Mouse (Mus musculus) embryonic facial prominence, embryonic 15.5 days (tissue): ENCODE data around the gene Ube2z. TPM values are rescaled to one million over a fixed set of nuclear protein-coding genes. Genes with fewer than 3 reads are reported as not detected.
A peak's percentile ranks its signal among the peaks of the same experiment; 100 is the strongest.

Experiments used
- ATAC-seq: fragments of 200-750 bp; cut with Nextera tagmentation; 2 replicates; pipeline ENCODE4 v1.8.0; 2017; ENCODE audit warnings: low read depth, moderate TSS enrichment; ENCODE audit not compliant: insufficient number of reproducible peaks, low FRiP score, low TSS enrichment
- H3K27ac ChIP-seq: fragments of 300-500 bp; sonication (generic); replicated peaks from 2 replicates; pipeline ENCODE4 v1.5.1; 2015; ENCODE audit warnings: mild to moderate bottlenecking, inconsistent platforms
- H3K27me3 ChIP-seq: fragments of 300-500 bp; sonication (generic); 2 replicates; pipeline ENCODE4 v1.6.1; 2015; ENCODE audit warnings: inconsistent platforms
- H3K36me3 ChIP-seq: fragments of 300-500 bp; sonication (generic); 2 replicates; pipeline ENCODE4 v1.6.1; 2015; ENCODE audit warnings: mild to moderate bottlenecking, inconsistent platforms
- H3K4me1 ChIP-seq: fragments of 300-500 bp; sonication (generic); 2 replicates; pipeline ENCODE4 v1.6.1; 2015; ENCODE audit warnings: inconsistent platforms
- H3K4me2 ChIP-seq: fragments of 300-500 bp; sonication (generic); replicated peaks from 2 replicates; pipeline ENCODE4 v1.6.1; 2015; ENCODE audit warnings: mild to moderate bottlenecking, inconsistent platforms
- H3K4me3 ChIP-seq: fragments of 300-500 bp; sonication (generic); replicated peaks from 2 replicates; pipeline ENCODE4 v1.5.1; 2015; ENCODE audit warnings: mild to moderate bottlenecking, inconsistent platforms
- H3K9ac ChIP-seq: fragments of 300-500 bp; sonication (generic); 2 replicates; pipeline ENCODE4 v1.6.1; 2015; ENCODE audit warnings: inconsistent platforms
- H3K9me3 ChIP-seq: fragments of 300-500 bp; sonication (generic); replicated peaks from 2 replicates; pipeline ENCODE4 v1.6.1; 2016; ENCODE audit warnings: inconsistent platforms
- WGBS: fragments of 180-500 bp; shearing (Covaris S2); methylation state at CpG from one replicate; pipeline ENCODE4 v1.1.7; 2015; 5-methylcytosine and 5-hydroxymethylcytosine counted together
- polyA plus RNA-seq: library from polyadenylated mRNA; unstranded; fragments of >200 nt; fragmentation: Nextera tagmentation; extraction: Ambion mirVana; gene quantifications from 2 replicates; pipeline ENCODE4 v1.2.1, GENCODE M21; 2015

Ube2z gene
- polyA plus RNA-seq, 1 experiment from 2014 or later: 47.1 TPM

- H3K36me3 ChIP-seq: peaks cover 83% of the 10 kb centered on the region
- no peak overlapping the region for H3K4me3 ChIP-seq
- H3K4me2 ChIP-seq: no peak overlapping the region
- 98% methylated on average over 3 of the region's 3 CpGs for WGBS
- H3K9me3 ChIP-seq: no peaks in the 10 kb centered on the region
- H3K4me1 ChIP-seq: no peaks in the 10 kb centered on the region
- no peak overlapping the region for H3K9ac ChIP-seq
- H3K27ac ChIP-seq: no peak overlapping the region
- H3K27me3 ChIP-seq: no peaks in the 10 kb centered on the region
- ATAC-seq: no peak
Observed at GRCm38 (mm10) chr11:96050854-96051253, 14.3 kb downstream of the Ube2z start.

DNA sequence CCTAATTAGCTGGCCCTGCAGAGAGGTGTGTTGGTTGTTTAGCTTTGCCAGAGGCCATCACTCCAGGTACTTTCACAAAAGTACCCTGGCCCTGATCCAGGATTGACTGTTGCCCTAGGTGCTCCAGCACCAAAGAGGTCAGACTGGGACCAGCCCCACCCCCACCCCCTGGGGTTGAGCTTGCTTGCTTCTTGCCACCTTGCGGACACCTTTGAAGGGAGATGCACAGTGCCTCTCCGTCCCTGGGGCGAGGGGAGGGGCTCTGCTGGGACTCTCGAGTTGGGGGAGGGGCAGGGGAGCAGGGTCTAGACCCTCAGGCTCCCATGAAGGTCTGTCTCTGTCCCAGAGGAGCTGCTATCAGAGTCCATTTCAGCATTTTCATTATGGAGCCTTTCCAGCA lies 15.2 kb downstream of the Ube2z start:
- peaks cover 81% of the 10 kb centered on the region for H3K36me3 ChIP-seq
- H3K27ac ChIP-seq: no peak overlapping the region
- H3K4me1 ChIP-seq: no peaks in the 10 kb centered on the region
- H3K4me3 ChIP-seq: no peak overlapping the region
- H3K4me2 ChIP-seq: no peak overlapping the region
- WGBS: 75% methylated on average over 4 of the region's 4 CpGs
- H3K27me3 ChIP-seq: no peaks in the 10 kb centered on the region
- ATAC-seq: no peak
- no peaks in the 10 kb centered on the region for H3K9me3 ChIP-seq
- H3K9ac ChIP-seq: no peak overlapping the region

DNA sequence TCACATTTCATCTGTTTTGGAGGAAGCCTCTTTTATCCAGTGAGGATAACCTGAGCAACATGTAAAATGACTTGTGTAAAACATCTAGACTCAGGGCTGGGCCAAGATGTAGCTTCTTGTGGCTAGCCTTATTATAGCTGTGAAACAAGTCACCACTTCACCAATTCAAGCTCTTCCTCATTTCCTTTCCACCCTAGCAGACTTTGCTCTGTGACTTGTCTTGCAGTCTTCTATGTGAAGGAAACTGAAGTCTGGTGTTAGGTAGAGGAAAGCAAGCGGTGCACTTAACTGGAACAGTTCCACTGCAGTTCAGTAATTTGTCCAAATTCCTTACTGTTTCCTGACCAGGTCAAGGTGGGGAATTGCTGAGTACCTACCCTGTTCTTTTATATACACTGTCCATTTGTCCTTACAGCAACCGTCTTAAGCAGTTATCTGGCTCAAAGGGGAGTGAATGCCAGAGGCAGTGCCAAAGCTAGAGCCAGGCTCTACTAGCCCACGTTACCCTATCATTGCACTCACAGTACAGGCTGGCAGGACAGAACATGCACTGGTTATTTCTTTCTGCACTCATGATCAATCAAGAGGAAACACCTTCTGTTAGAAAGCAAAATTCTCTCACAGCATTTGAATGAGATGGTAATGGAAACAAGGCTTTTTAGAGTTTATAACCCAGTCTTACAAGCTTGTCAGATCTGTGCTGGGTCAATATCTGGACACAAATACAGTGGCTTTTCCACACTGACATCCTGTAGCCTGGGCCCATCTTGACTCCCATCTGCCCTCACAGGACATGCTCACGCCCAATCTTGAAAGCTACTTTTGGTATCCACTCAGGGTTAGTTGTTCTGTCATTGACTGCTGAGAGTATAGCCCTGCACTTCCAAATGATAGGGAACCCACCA lies 17.5 kb downstream of the Ube2z start:
- Histone ChIP-seq H3K36me3 (peaks cover 76% of the 10 kb centered on the region), H3K9me3 (no peaks in the 10 kb centered on the region), H3K4me1 (no peaks in the 10 kb centered on the region), H3K4me2 (no peak overlapping the region), H3K27me3 (no peaks in the 10 kb centered on the region), H3K9ac (no peak overlapping the region), H3K4me3 (no peak overlapping the region), H3K27ac (no peak overlapping the region)
- WGBS: 84% methylated on average over 4 of the region's 4 CpGs
- no peak for ATAC-seq

- Histone ChIP-seq H3K4me1 (no peaks in the 10 kb centered on the region), H3K4me3 (no peak overlapping the region), H3K27ac (peak overlapping the region; percentile 22; the same call in 1 of the 2 replicates), H3K4me2 (no peak overlapping the region), H3K27me3 (no peaks in the 10 kb centered on the region), H3K36me3 (peaks cover 70% of the 10 kb centered on the region), H3K9ac (no peak overlapping the region), H3K9me3 (no peaks in the 10 kb centered on the region)
- 76% methylated on average over 2 of the region's 2 CpGs for WGBS
- no peak for ATAC-seq
Observed at GRCm38 (mm10) chr11:96046793-96047192, 18.4 kb downstream of the Ube2z start.

DNA sequence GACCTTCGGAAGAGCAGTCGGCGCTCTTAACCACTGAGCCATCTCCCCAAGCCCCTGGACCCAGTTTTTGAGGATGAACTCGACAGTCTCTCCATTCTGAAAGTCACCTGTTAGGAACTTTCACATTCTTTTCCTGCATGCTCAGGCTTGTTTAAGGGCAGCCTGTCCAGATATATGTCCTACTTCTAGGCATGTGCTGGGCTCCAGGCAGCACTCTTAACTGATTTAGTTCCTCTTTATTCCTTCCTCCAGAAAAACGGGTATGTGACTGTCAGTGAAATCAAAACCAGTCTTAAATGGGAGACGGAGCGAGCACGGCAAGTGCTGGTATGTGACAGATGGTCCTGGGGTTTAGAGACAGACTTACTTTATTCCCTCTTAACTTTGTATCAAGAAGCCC lies 19.2 kb downstream of the Ube2z start:
- Histone ChIP-seq H3K9me3 (no peaks in the 10 kb centered on the region), H3K9ac (no peak overlapping the region), H3K4me2 (no peak overlapping the region), H3K4me1 (no peaks in the 10 kb centered on the region), H3K27me3 (no peaks in the 10 kb centered on the region), H3K4me3 (no peak overlapping the region), H3K27ac (no peak overlapping the region), H3K36me3 (peaks cover 64% of the 10 kb centered on the region)
- no peak for ATAC-seq
- 51% methylated on average over 8 of the region's 8 CpGs for WGBS

GRCm38 (mm10) chr11:96044803-96045567 lies 20.2 kb downstream of the Ube2z start:
- H3K4me3 ChIP-seq: no peak overlapping the region
- H3K4me2 ChIP-seq: no peak overlapping the region
- peaks cover 53% of the 10 kb centered on the region for H3K36me3 ChIP-seq
- WGBS: 84% methylated on average over 11 of the region's 11 CpGs
- no peak overlapping the region for H3K9ac ChIP-seq
- no peak for ATAC-seq
- H3K9me3 ChIP-seq: no peaks in the 10 kb centered on the region
- H3K4me1 ChIP-seq: no peaks in the 10 kb centered on the region
- no peaks in the 10 kb centered on the region for H3K27me3 ChIP-seq
- H3K27ac ChIP-seq: no peak overlapping the region

- peaks cover 19% of the 10 kb centered on the region for H3K4me1 ChIP-seq
- H3K36me3 ChIP-seq: peaks cover 28% of the 10 kb centered on the region
- no peaks in the 10 kb centered on the region for H3K9me3 ChIP-seq
- no peak overlapping the region for H3K9ac ChIP-seq
- no peak overlapping the region for H3K27ac ChIP-seq
- WGBS: 82% methylated on average over 1 of the region's 1 CpGs
- ATAC-seq: no peak
- H3K27me3 ChIP-seq: no peaks in the 10 kb centered on the region
- no peak overlapping the region for H3K4me2 ChIP-seq
- H3K4me3 ChIP-seq: no peak overlapping the region
Observed at GRCm38 (mm10) chr11:96038560-96038959, 26.6 kb downstream of the Ube2z start.

GRCm38 (mm10) chr11:96037499-96037898 lies 27.7 kb downstream of the Ube2z start:
- Histone ChIP-seq H3K36me3 (peaks cover 22% of the 10 kb centered on the region), H3K27me3 (no peaks in the 10 kb centered on the region), H3K27ac (no peak overlapping the region), H3K9ac (no peak overlapping the region), H3K9me3 (no peaks in the 10 kb centered on the region), H3K4me3 (no peak overlapping the region), H3K4me1 (peaks cover 19% of the 10 kb centered on the region), H3K4me2 (no peak overlapping the region)
- no peak for ATAC-seq
- WGBS: 90% methylated on average over 5 of the region's 5 CpGs

GRCm38 (mm10) chr11:96035133-96035532 lies 30.1 kb downstream of the Ube2z start:
- peaks cover 19% of the 10 kb centered on the region for H3K4me1 ChIP-seq
- peak overlapping the region; percentile 61 for H3K9ac ChIP-seq
- no peak for ATAC-seq
- H3K9me3 ChIP-seq: no peaks in the 10 kb centered on the region
- 0 out of 2 replicates have a peak overlapping the region, but pooled peaks have one; percentile 23 for H3K27ac ChIP-seq
- peaks cover 17% of the 10 kb centered on the region; the same call in 1 of the 2 replicates for H3K36me3 ChIP-seq
- H3K4me2 ChIP-seq: peak overlapping the region; percentile 90
- 8% methylated on average over 6 of the region's 6 CpGs for WGBS
- H3K4me3 ChIP-seq: peak overlapping the region; percentile 64
- H3K27me3 ChIP-seq: 0 out of 2 replicates have a peak, but pooled peaks cover 3% of the 10 kb centered on the region

- H3K9me3 ChIP-seq: no peaks in the 10 kb centered on the region
- peaks cover 19% of the 10 kb centered on the region for H3K4me1 ChIP-seq
- peak; percentile 75 for ATAC-seq
- peak within 1 kb of the TSS; percentile 90 for H3K4me2 ChIP-seq
- peak within 1 kb of the TSS; percentile 61 for H3K27ac ChIP-seq
- H3K36me3 ChIP-seq: peaks cover 17% of the 10 kb centered on the region; the same call in 1 of the 2 replicates
- peak within 1 kb of the TSS; percentile 64 for H3K4me3 ChIP-seq
- H3K9ac ChIP-seq: peak within 1 kb of the TSS; percentile 61
- WGBS: under 1% methylated on average over 29 of the region's 29 CpGs
- H3K27me3 ChIP-seq: 0 out of 2 replicates have a peak, but pooled peaks cover 3% of the 10 kb centered on the region
Observed at GRCm38 (mm10) chr11:96034596-96035052, 30.6 kb downstream of the Ube2z start, which contains the start of gene Snf8. Gene Snf8, plus strand, starts transcription at chr11:96034885.

- no peak overlapping the region for H3K9ac ChIP-seq
- H3K27ac ChIP-seq: peak overlapping the region; percentile 61
- H3K27me3 ChIP-seq: 0 out of 2 replicates have a peak, but pooled peaks cover 3% of the 10 kb centered on the region
- peaks cover 14% of the 10 kb centered on the region; the same call in 1 of the 2 replicates for H3K36me3 ChIP-seq
- H3K4me1 ChIP-seq: peaks cover 19% of the 10 kb centered on the region
- 41% methylated on average over 8 of the region's 8 CpGs for WGBS
- H3K4me2 ChIP-seq: peak overlapping the region; percentile 90
- ATAC-seq: no peak
- peak overlapping the region; percentile 64 for H3K4me3 ChIP-seq
- H3K9me3 ChIP-seq: no peaks in the 10 kb centered on the region
Observed at GRCm38 (mm10) chr11:96034116-96034515, 31.1 kb downstream of the Ube2z start.
